Mouse (Mus musculus) intestine, embryonic 14.5 days (tissue): ENCODE results near the gene Rusc2. TPM values are rescaled to one million over a fixed set of nuclear protein-coding genes. Genes with fewer than 3 reads are reported as not detected.

ENCODE experiments used
- ATAC-seq: fragments of 200-750 bp; cut with Nextera tagmentation; replicated peaks from 2 replicates; pipeline ENCODE4 v1.8.0; 2017; ENCODE audit warnings: low read depth, moderate number of reproducible peaks, moderate TSS enrichment, moderate library complexity; ENCODE audit not compliant: low FRiP score, low TSS enrichment
- DNase-seq: peaks from one replicate; pipeline ENCODE4 v3.0.0-alpha.2; 2018; ENCODE audit warnings: low spot score
- H3K27ac ChIP-seq: fragments of 300-500 bp; sonication (generic); 2 replicates; pipeline ENCODE4 v1.5.1; 2014; ENCODE audit warnings: low read depth, mild to moderate bottlenecking, control low read depth
- H3K27me3 ChIP-seq: fragments of 300-500 bp; sonication (generic); replicated peaks from 2 replicates; pipeline ENCODE4 v1.6.1; 2014; ENCODE audit warnings: low read length, control low read depth; ENCODE audit not compliant: control insufficient read depth, insufficient read depth
- H3K36me3 ChIP-seq: fragments of 300-500 bp; sonication (generic); 2 replicates; pipeline ENCODE4 v1.6.1; 2014; ENCODE audit warnings: low read length, control low read depth; ENCODE audit not compliant: control insufficient read depth, insufficient read depth
- H3K4me1 ChIP-seq: fragments of 300-500 bp; sonication (generic); replicated peaks from 2 replicates; pipeline ENCODE4 v1.6.1; 2014; ENCODE audit warnings: low read length, control low read depth, mixed read lengths; ENCODE audit not compliant: control insufficient read depth, insufficient read depth
- H3K4me2 ChIP-seq: fragments of 300-500 bp; sonication (generic); 2 replicates; pipeline ENCODE4 v1.6.1; 2014; ENCODE audit warnings: low read length
- H3K4me3 ChIP-seq: fragments of 300-500 bp; sonication (generic); 2 replicates; pipeline ENCODE4 v1.5.1; 2014; ENCODE audit warnings: low read depth, low read length, control low read depth, mixed read lengths
- H3K9ac ChIP-seq: fragments of 300-500 bp; sonication (generic); 2 replicates; pipeline ENCODE4 v1.6.1; 2014; ENCODE audit warnings: mild to moderate bottlenecking, low read length
- H3K9me3 ChIP-seq: fragments of 300-500 bp; sonication (generic); 2 replicates; pipeline ENCODE4 v1.6.1; 2016; ENCODE audit warnings: low read length, control low read depth; ENCODE audit not compliant: control insufficient read depth
- WGBS: fragments of 180-500 bp; shearing (Covaris S2); extraction: QIAGEN DNeasy Blood & Tissue Kit; methylation state at CpG from one replicate; pipeline ENCODE4 v1.1.7; 2014; 5-methylcytosine and 5-hydroxymethylcytosine counted together
- polyA plus RNA-seq: library from polyadenylated mRNA; unstranded; fragments of >200 nt; fragmentation: Nextera tagmentation; extraction: Ambion mirVana; gene quantifications from 2 replicates; pipeline ENCODE4 v1.2.1, GENCODE M21; 2014

Rusc2 gene
- polyA plus RNA-seq, 1 experiment from 2014 or later: 11.7 TPM

DNA sequence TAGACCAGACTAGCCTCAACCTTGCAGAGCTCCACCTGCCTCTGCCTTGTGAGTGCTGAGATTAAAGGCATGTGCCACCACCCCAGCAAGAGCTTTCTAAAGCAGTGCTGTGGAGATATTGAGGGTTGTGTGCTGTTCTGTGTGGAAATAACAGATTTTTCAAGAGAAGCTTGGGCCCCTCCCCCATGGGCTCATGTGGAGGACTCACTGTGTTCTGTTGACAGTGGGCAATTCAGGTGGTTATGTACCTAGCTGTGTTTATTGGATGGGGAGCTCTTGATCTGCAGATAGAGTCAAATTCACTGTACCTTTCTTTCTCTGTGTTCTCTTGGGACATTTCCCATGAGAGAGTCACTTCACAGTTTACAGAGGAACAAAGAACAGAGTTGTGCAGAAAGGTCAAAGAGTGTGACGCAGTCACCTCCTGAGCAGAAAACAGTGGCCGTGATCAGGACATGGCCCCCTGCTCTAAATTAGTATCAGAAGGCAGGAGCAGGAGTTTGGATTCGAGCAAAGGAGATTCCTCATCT lies 9.8 kb downstream of the Rusc2 start:
- Histone ChIP-seq H3K27ac (no peak overlapping the region), H3K27me3 (no peaks in the 10 kb centered on the region), H3K36me3 (no peaks in the 10 kb centered on the region), H3K9ac (no peak overlapping the region), H3K4me3 (no peak overlapping the region), H3K4me1 (peaks cover 14% of the 10 kb centered on the region), H3K4me2 (no peak overlapping the region), H3K9me3 (no peaks in the 10 kb centered on the region)
- 79% methylated on average over 3 of the region's 3 CpGs for WGBS
- DNase-seq (no peak), ATAC-seq (no peak)

GRCm38 (mm10) chr4:43394345-43394891 lies 12.6 kb downstream of the Rusc2 start:
- no peaks in the 10 kb centered on the region for H3K27me3 ChIP-seq
- DNase-seq: peak; percentile 71
- H3K4me1 ChIP-seq: peaks cover 31% of the 10 kb centered on the region
- peak; percentile 63 for ATAC-seq
- peak overlapping the region; percentile 20 for H3K4me2 ChIP-seq
- no peaks in the 10 kb centered on the region for H3K9me3 ChIP-seq
- H3K36me3 ChIP-seq: no peaks in the 10 kb centered on the region
- H3K4me3 ChIP-seq: no peak overlapping the region
- peak overlapping the region; percentile 93 for H3K27ac ChIP-seq
- H3K9ac ChIP-seq: no peak overlapping the region
- 21% methylated on average over 15 of the region's 15 CpGs for WGBS

DNA sequence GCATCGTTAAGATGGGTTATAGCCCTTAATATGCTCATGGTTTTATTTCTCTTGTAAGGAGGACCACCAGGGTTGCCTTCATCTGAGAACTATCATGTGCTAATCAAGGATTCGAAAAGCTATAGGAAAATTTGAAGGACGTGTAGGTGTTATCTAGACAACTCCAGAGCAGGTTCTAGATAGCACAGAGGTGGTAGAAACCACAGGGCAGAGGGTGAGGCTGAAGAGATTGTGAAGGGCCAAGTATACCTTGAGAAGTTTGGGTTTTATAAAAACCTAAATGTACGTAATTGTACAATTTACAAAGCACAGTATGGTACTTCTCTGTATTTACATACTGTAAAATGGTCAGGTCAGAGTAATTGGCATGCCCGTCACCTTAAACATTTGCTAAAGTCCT lies 13.4 kb downstream of the Rusc2 start:
- DNase-seq (no peak), ATAC-seq (no peak)
- Histone ChIP-seq H3K4me3 (no peak overlapping the region), H3K27me3 (no peaks in the 10 kb centered on the region), H3K27ac (peak overlapping the region; percentile 93), H3K9ac (no peak overlapping the region), H3K4me1 (peaks cover 36% of the 10 kb centered on the region), H3K36me3 (no peaks in the 10 kb centered on the region), H3K9me3 (no peaks in the 10 kb centered on the region), H3K4me2 (peak overlapping the region; percentile 20)
- WGBS: 82% methylated on average over 5 of the region's 5 CpGs

- no peak for ATAC-seq
- 73% methylated on average over 9 of the region's 9 CpGs for WGBS
These were observed 14.1 kb downstream of the Rusc2 start for GRCm38 (mm10) chr4:43395836-43396235.

DNA sequence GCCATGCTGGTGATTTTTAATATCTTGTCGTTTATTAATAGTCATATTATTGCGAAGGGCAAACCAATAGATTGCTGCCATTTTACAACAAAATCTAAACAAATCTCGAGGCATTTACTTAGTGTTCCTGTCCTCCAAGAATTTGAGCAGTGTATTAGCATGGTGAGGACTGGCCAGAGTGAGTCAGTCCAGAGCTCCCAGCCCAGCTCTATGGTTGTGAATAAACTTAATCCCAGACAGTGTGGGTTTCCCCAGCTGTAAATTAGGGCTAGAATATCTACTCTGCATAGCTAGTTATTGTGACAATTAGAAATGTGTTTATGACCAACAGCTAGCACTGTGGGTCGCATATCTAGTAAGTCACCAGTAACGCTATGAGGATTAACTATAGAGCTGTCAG lies 14.6 kb downstream of the Rusc2 start:
- ATAC-seq (no peak), DNase-seq (no peak)
- no peak overlapping the region for H3K9ac ChIP-seq
- H3K9me3 ChIP-seq: no peaks in the 10 kb centered on the region
- H3K4me1 ChIP-seq: peaks cover 46% of the 10 kb centered on the region
- H3K27ac ChIP-seq: no peak overlapping the region
- no peaks in the 10 kb centered on the region for H3K27me3 ChIP-seq
- no peaks in the 10 kb centered on the region for H3K36me3 ChIP-seq
- no peak overlapping the region for H3K4me2 ChIP-seq
- H3K4me3 ChIP-seq: no peak overlapping the region
- 77% methylated on average over 5 of the region's 5 CpGs for WGBS

More at GRCm38 (mm10) chr4:43395836-43396235, 14.1 kb downstream of the Rusc2 start:
- no peak overlapping the region for H3K4me3 ChIP-seq
- no peak for DNase-seq
- no peaks in the 10 kb centered on the region for H3K36me3 ChIP-seq
- H3K4me2 ChIP-seq: no peak overlapping the region
- no peak overlapping the region for H3K27ac ChIP-seq
- H3K4me1 ChIP-seq: peaks cover 41% of the 10 kb centered on the region
- H3K27me3 ChIP-seq: no peaks in the 10 kb centered on the region
- no peaks in the 10 kb centered on the region for H3K9me3 ChIP-seq
- no peak overlapping the region for H3K9ac ChIP-seq

DNA sequence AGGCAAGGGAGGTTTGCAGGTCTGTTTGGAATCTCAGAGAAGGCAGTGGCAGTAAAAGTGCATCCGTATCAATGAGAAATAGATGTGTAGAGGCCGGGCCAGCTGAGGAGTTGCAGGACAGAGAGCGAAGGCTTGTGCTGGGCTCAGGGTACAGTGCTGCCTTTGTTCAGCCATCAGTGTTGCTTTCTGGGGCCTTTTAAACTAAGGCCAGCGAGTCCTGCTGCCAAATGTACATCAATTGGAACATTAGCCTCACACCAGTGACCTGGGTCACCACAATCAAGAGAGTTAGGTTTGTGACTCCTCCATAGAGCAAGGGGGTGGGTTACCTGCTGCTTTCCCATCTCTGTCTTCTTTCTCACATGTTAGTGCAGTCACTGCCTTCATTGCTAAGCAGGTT lies 16.2 kb downstream of the Rusc2 start:
- ATAC-seq: no peak
- Histone ChIP-seq H3K9ac (no peak overlapping the region), H3K27ac (no peak overlapping the region), H3K36me3 (no peaks in the 10 kb centered on the region), H3K9me3 (no peaks in the 10 kb centered on the region), H3K4me1 (peaks cover 52% of the 10 kb centered on the region), H3K4me3 (no peak overlapping the region), H3K27me3 (no peaks in the 10 kb centered on the region), H3K4me2 (no peak overlapping the region)
- DNase-seq: no peak
- 78% methylated on average over 4 of the region's 4 CpGs for WGBS

DNA sequence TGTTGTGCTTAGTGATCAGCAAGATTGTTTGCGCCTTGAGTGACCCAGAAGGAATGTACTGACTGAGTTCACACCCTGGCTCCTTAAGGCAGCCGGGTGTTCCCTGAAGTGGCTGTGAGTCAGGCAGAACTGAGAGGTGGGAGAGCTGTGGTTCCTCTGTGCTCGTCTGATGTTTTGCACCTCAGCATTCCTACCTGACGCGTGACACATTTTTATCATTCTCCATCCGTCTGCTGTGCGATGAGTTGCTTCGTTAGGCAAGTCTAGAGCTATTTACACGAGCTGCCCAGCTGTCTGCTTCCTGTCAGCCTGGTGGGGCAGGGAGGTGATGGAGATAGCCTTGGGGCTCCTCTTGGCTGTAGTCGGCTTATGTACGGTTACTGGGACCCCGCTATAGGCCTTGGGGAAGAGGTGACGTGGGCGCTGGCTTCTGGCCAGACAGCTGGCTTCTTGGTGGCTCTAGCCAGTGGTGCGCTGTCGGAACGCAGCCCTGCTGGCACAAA lies 17.1 kb downstream of the Rusc2 start:
- Histone ChIP-seq H3K4me2 (peak overlapping the region; percentile 16; the same call in 1 of the 2 replicates), H3K36me3 (no peaks in the 10 kb centered on the region), H3K27me3 (no peaks in the 10 kb centered on the region), H3K4me3 (no peak overlapping the region), H3K27ac (peak overlapping the region; percentile 3; the same call in 1 of the 2 replicates), H3K4me1 (peaks cover 52% of the 10 kb centered on the region), H3K9ac (no peak overlapping the region), H3K9me3 (no peaks in the 10 kb centered on the region)
- 36% methylated on average over 17 of the region's 17 CpGs for WGBS
- ATAC-seq: no peak
- DNase-seq: no peak

DNA sequence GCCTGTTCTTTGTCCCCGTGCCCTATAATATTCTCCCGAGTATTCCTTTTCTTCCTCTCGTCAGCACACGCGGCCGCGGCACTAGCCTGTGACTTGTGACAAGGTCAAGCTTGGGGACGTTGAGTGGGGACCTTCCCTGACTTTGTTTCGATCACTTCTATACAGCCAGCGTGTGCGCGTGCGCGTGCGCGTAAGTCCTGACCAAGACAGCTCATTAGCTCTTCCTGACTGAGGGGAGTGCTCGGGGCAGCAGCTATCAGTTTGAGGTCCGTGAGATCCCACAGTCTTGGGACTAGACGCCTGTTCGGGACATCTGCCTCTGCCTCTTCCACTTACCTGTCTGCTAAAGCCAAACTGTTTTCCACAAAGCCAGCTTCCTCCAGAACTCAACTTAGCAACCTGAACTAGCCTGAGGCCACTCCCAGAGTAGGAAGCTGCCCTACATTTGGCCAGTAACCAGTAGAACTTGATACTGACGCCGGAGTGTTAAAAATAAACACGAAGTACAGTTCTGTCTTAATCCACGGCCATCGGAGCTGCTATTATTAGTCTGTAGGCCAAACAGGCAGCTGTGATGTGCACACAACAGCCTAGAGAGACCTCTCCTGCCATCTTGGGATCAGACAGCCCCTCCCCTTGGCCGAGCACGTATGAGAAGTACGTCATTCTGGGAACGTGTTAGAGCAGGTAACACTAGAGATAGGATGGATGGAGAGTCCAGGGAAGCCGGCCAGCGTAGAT lies 17.8 kb downstream of the Rusc2 start:
- Histone ChIP-seq H3K27ac (peak overlapping the region; percentile 3; the same call in 1 of the 2 replicates), H3K4me1 (peaks cover 46% of the 10 kb centered on the region), H3K9ac (no peak overlapping the region), H3K4me3 (no peak overlapping the region), H3K4me2 (peak overlapping the region; percentile 16; the same call in 1 of the 2 replicates), H3K27me3 (no peaks in the 10 kb centered on the region), H3K36me3 (no peaks in the 10 kb centered on the region), H3K9me3 (no peaks in the 10 kb centered on the region)
- WGBS: 80% methylated on average over 31 of the region's 31 CpGs
- no peak for ATAC-seq
- no peak for DNase-seq
